Mouse (Mus musculus) bone marrow macrophage, adult 2 months (primary cell): ENCODE data around the gene Mylip. TPM values are rescaled to one million over a fixed set of nuclear protein-coding genes. Genes with fewer than 3 reads are reported as not detected.

Source experiments
- H3K27ac ChIP-seq: 2 replicates; pipeline ENCODE4 v1.5.1; 2012; ENCODE audit warnings: low read depth, low read length; ENCODE audit not compliant: insufficient read depth
- H3K4me1 ChIP-seq: 2 replicates; pipeline ENCODE4 v1.6.1; 2012; ENCODE audit warnings: low read length; ENCODE audit not compliant: control insufficient read depth, insufficient read depth
- H3K4me3 ChIP-seq: 2 replicates; pipeline ENCODE4 v1.5.1; 2012; ENCODE audit warnings: mild to moderate bottlenecking, low read length, moderate library complexity; ENCODE audit not compliant: insufficient read depth
- CTCF ChIP-seq: IDR thresholded peaks from 2 replicates; pipeline ENCODE4 v1.5.1; 2012; ENCODE audit warnings: low read depth, mild to moderate bottlenecking, low read length, moderate library complexity
- POLR2A ChIP-seq: IDR thresholded peaks from 2 replicates; pipeline ENCODE4 v1.6.1; 2012; ENCODE audit warnings: mild to moderate bottlenecking, low read depth, low read length, borderline replicate concordance
- polyA plus RNA-seq: library from polyadenylated mRNA; stranded (reverse); fragments of >200 nt; gene quantifications from 2 replicates; pipeline ENCODE4 v1.2.4, GENCODE M21; 2012; ENCODE audit not compliant: missing spikeins, insufficient read depth, insufficient read length

Gene Mylip
- polyA plus RNA-seq, 1 experiment = 37.3 TPM

DNA sequence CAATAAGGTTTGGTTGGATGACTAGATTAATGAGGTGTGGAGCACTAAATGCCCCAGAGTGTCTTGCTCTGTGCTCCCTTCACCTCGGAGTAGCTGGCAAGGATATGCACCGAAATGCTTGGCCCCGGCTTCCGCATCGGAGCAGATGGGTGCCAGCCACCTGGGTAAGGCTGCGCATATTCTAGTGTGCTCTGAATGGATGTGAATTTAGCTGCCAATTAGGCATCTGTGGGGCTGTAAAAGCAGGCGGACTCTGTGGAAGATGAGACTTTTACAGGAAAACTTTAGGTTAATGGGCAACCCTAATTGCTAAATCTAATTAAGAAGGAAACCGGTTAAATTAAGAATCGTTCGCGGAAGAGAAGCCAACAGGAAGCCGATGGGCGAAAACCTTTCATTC, 32.7 kb downstream of the Mylip start:
- Histone ChIP-seq H3K4me3 (no peak overlapping the region), H3K4me1 (peaks cover 6% of the 10 kb centered on the region), H3K27ac (no peak overlapping the region)
- no peak for TF ChIP-seq POLR2A
- no peak for TF ChIP-seq CTCF

- TF ChIP-seq CTCF = no peak
- TF ChIP-seq POLR2A = no peak
- H3K4me1 ChIP-seq = peaks cover 6% of the 10 kb centered on the region
- H3K27ac ChIP-seq = no peak overlapping the region
- no peak overlapping the region for H3K4me3 ChIP-seq
Observed at GRCm38 (mm10) chr13:45422709-45423108, 33.2 kb downstream of the Mylip start.

DNA sequence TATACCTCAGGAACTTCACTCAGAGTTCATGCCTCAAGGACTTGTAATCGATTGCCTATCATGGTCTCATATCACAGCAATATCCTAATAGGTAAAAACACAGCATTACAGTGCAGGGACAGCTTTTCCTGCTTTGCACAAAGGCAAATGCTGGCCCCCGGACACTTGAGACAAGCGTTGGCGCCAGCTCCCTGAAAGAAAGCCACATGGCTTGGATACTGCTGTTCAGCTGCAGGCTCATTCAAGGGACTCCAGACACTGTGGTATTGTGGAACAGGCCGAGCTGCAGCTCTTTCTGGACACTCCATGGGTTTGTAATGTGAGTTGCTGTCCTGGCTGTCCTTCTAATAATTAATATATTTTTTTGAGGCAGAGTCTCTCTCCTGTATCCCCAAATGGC, 34.4 kb downstream of the Mylip start:
- no peak for TF ChIP-seq POLR2A
- no peak for TF ChIP-seq CTCF
- no peak overlapping the region for H3K27ac ChIP-seq
- no peak overlapping the region for H3K4me3 ChIP-seq
- H3K4me1 ChIP-seq = peaks cover 3% of the 10 kb centered on the region

DNA sequence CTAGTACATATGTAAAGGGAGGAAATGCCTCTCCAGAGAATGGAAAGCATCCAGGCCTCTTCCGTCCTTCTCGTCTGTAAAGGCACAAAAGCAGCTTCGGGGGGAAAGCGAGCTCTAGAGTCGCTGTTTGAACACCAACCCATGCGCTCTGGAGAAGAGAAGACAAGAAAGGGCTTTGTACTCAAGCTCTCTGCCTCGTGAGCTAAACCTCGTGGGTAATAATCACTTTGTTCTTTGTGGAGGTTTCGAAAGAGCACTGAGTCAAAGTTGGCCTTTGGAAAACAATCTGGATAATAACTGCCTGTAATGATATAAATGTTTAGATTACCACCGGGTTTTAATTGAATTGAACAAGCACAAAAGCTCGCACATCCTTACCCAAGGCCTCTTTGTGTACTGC, 39.7 kb downstream of the Mylip start:
- no peak overlapping the region for H3K27ac ChIP-seq

GRCm38 (mm10) chr13:45437134-45437533, 47.6 kb downstream of the Mylip start:
- TF ChIP-seq CTCF (no peak), POLR2A (no peak)
- peaks cover 4% of the 10 kb centered on the region; the same call in 1 of the 2 replicates for H3K4me1 ChIP-seq
- H3K27ac ChIP-seq = no peak overlapping the region
- no peak overlapping the region for H3K4me3 ChIP-seq

More for the DNA sequence above, 39.7 kb downstream of the Mylip start:
- H3K4me3 ChIP-seq = no peak overlapping the region
- no peak for TF ChIP-seq CTCF
- no peak for TF ChIP-seq POLR2A
- no peaks in the 10 kb centered on the region; the same call in 1 of the 2 replicates for H3K4me1 ChIP-seq

GRCm38 (mm10) chr13:45438853-45439252, 49.3 kb downstream of the Mylip start:
- H3K27ac ChIP-seq = no peak overlapping the region
- peaks cover 11% of the 10 kb centered on the region for H3K4me1 ChIP-seq
- no peak overlapping the region for H3K4me3 ChIP-seq
- TF ChIP-seq POLR2A (no peak), CTCF (no peak)

GRCm38 (mm10) chr13:45440226-45440625, 50.7 kb downstream of the Mylip start:
- Histone ChIP-seq H3K4me3 (no peak overlapping the region), H3K27ac (no peak overlapping the region), H3K4me1 (peaks cover 16% of the 10 kb centered on the region)
- no peak for TF ChIP-seq POLR2A
- no peak for TF ChIP-seq CTCF

DNA sequence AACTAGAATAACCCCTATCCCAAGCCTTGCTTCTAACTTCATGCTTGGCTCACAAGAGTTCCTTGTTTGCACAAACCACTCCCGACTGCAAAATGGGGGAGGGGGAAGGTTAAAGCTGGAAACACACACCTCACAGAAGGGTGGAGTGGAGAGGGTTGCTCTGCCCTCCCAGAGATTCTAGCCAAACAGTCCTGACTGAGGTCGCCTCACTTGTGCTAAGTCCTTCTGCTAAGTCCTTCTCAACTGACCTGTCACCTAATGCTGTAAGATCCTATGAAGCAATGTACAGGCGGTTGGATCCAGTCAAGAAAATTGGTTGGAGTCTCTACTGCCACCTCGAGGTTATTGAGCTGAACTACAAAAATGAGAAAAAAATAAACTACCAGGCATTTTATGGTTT, 52.9 kb downstream of the Mylip start:
- TF ChIP-seq CTCF (no peak), POLR2A (no peak)
- H3K4me3 ChIP-seq = peak overlapping the region; percentile 18
- peaks cover 16% of the 10 kb centered on the region for H3K4me1 ChIP-seq
- H3K27ac ChIP-seq = no peak overlapping the region

DNA sequence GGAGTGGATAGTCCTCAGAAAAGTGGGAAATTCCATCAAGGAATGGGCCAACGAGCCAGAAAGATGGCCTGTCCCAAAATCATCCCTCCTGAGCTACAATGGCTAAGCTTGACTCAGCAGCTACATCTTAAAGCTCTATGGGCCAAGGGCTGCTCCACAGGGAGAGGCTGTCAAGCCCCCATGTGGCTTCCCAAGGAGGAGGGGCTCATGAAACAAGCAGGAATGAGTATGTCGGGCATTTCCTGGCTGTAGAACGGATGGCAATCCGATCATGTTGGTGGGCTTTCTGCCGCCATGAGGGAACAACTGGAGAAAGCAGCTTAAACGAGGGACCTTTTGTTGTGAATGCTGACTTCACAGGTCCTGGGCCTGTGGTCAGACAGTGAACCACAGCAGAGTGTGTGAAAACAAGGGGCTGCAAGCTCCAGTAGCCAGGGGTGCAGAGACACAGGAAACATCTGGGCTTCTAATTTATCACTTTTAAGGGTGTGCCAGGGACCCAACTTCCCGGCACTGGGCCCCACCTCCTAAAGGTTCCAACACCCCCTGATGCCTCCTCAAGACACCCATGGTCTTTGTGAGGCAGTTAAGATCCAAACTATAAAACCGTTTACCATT, 53.5 kb downstream of the Mylip start:
- Histone ChIP-seq H3K4me3 (no peak overlapping the region), H3K27ac (no peak overlapping the region), H3K4me1 (peaks cover 16% of the 10 kb centered on the region)
- TF ChIP-seq POLR2A (no peak), CTCF (no peak)

- Histone ChIP-seq H3K27ac (no peak overlapping the region), H3K4me1 (peaks cover 16% of the 10 kb centered on the region), H3K4me3 (no peak overlapping the region)
- no peak for TF ChIP-seq CTCF
- TF ChIP-seq POLR2A = no peak
Observed at GRCm38 (mm10) chr13:45444220-45444619, 54.7 kb downstream of the Mylip start.
